ENCODE assay signal across 8 mouse cellular contexts in genomic region chr11:116318719-116319659, GRCm38 (mm10). TPM values are rescaled to one million over a fixed set of nuclear protein-coding genes. Genes with fewer than 3 reads are reported as not detected.
DNase-seq lines count a peak whose midpoint lies in the region; ATAC-seq and TF ChIP-seq lines count a peak whose summit lies in the region.

No protein-coding gene starts in this region.

- no peak overlapping the region for H3K27ac ChIP-seq in ES-E14 (ENCODE audit: insufficient read depth, low read depth, low read length, poor library complexity, severe bottlenecking)
- no peak overlapping the region for H3K27ac ChIP-seq in forebrain, embryonic 15.5 days (replicated peaks)
- H3K27ac ChIP-seq in layer of hippocampus, adult 2 months, result peak overlapping the region; percentile 4; the same call in 1 of the 2 replicates
- H3K27ac ChIP-seq in lung, embryonic 14.5 days (ENCODE audit: low read depth), result no peak overlapping the region

- peaks cover 3 to 5% of the 10 kb centered on the region in 2 experiments; a peak in 2 of 4 replicates for H3K4me1 ChIP-seq in ES-E14 (ENCODE audit: control insufficient read depth in 2 of 2, insufficient read depth in 2 of 2, low read length in 2 of 2, poor library complexity in 1 of 2)
- peaks cover 6% of the 10 kb centered on the region for H3K4me1 ChIP-seq in forebrain, embryonic 15.5 days
- H3K4me1 ChIP-seq in lung, embryonic 14.5 days (ENCODE audit: insufficient read depth), result no peaks in the 10 kb centered on the region

- peak overlapping the region; percentile 27 to 60; a peak in 3 of 4 replicates for H3K4me3 ChIP-seq in ES-E14 (ENCODE audit: insufficient read depth in 1 of 2, low read depth in 1 of 2, low read length in 2 of 2, poor library complexity in 1 of 2, severe bottlenecking in 1 of 2)
- peak overlapping the region; percentile 40 for H3K4me3 ChIP-seq in forebrain, embryonic 15.5 days
- peak overlapping the region; percentile 49 for H3K4me3 ChIP-seq in layer of hippocampus, adult 2 months
- peak overlapping the region; percentile 41 for H3K4me3 ChIP-seq in lung, embryonic 14.5 days (ENCODE audit: low read depth, low read length)

- H3K4me2 ChIP-seq in forebrain, embryonic 15.5 days (replicated peaks), result peak overlapping the region; percentile 94
- peak overlapping the region; percentile 98 for H3K4me2 ChIP-seq in lung, embryonic 14.5 days

- no peaks in the 10 kb centered on the region for H3K36me3 ChIP-seq in ES-E14 (ENCODE audit: control insufficient read depth, insufficient read depth, low read length, poor library complexity, severe bottlenecking)
- H3K36me3 ChIP-seq in forebrain, embryonic 15.5 days, result no peaks in the 10 kb centered on the region
- H3K36me3 ChIP-seq in lung, embryonic 14.5 days (ENCODE audit: insufficient read depth), result no peaks in the 10 kb centered on the region

- ATAC-seq in forebrain, embryonic 15.5 days (replicated peaks), result peak; percentile 87
- ATAC-seq in lung, embryonic 14.5 days (ENCODE audit: insufficient read depth), result peak; percentile 89
- peak; percentile 79 for ATAC-seq in neutrophil, adult 5-6 weeks (ENCODE audit: extremely low read depth, insufficient number of reproducible peaks, low FRiP score, poor library complexity, severe bottlenecking)

- no peaks in the 10 kb centered on the region for H3K9me3 ChIP-seq in ES-E14 (ENCODE audit: control insufficient read depth, insufficient read depth, low read depth, low read length)
- H3K9me3 ChIP-seq in forebrain, embryonic 15.5 days, result no peaks in the 10 kb centered on the region
- H3K9me3 ChIP-seq in lung, embryonic 14.5 days (ENCODE audit: low read depth, low read length), result no peaks in the 10 kb centered on the region

- peak; percentile 99 for TF ChIP-seq CTCF in layer of hippocampus, adult 2 months (conservative IDR thresholded peaks at IDR 0.05)
- peak; percentile 98 for TF ChIP-seq CTCF in lung, embryonic 14.5 days (IDR thresholded peaks at IDR 0.05; ENCODE audit: low read depth)

- WGBS in forebrain, embryonic 15.5 days, result 2% methylated on average over 41 of the region's 41 CpGs
- under 1% methylated on average over 41 of the region's 41 CpGs for WGBS in lung, embryonic 14.5 days

- in situ Hi-C loops in ES-E14 (cut with MboI; ENCODE audit: low sequenced_read_pairs in 2 of 2, unreplicated experiment in 2 of 2), result loop anchor here (5.0 to 10.0 kb wide), 2 partner anchors 126 to 128 kb away; no protein-coding TSS in a partner anchor

- H3K27me3 ChIP-seq in forebrain, embryonic 15.5 days, result no peaks in the 10 kb centered on the region
- no peaks in the 10 kb centered on the region for H3K27me3 ChIP-seq in lung, embryonic 14.5 days (ENCODE audit: insufficient read depth, low read length)

- H3K9ac ChIP-seq in ES-E14 (ENCODE audit: insufficient read depth, low read depth, low read length, poor library complexity, severe bottlenecking), result peak overlapping the region; percentile 52
- H3K9ac ChIP-seq in forebrain, embryonic 15.5 days (replicated peaks), result peak overlapping the region; percentile 57
- H3K9ac ChIP-seq in lung, embryonic 14.5 days, result peak overlapping the region; percentile 67

- DNase-seq in ES-E14 (ENCODE audit: low read depth, low spot score), result peak; percentile 63
- peak; percentile 67 for DNase-seq in cerebellum, adult 11-12 months
- peak; percentile 94 for DNase-seq in heart, postnatal 4 days
- DNase-seq in layer of hippocampus, adult 2 months (ENCODE audit: low spot score in 2 of 2), result peak; percentile 64 to 94
- DNase-seq in lung, embryonic 14.5 days, result peak; percentile 92
- peak; percentile 59 to 62 for DNase-seq in thymus, adult 18-20 months

TF ChIP-seq in ES-E14, 5 proteins besides CTCF, POLR2A, EP300 and RAD21:
- TF ChIP-seq CHD2 (IDR thresholded peaks at IDR 0.05; ENCODE audit: low read depth, low read length) (no peak), MAFK (IDR thresholded peaks at IDR 0.05; ENCODE audit: insufficient read depth, low read depth, low read length) (0 out of 2 replicates have a peak, but pooled peaks have one; percentile 51), ZC3H11A (IDR thresholded peaks at IDR 0.05; ENCODE audit: borderline replicate concordance, low read depth, low read length) (peak; percentile 90)
TF ChIP-seq in ES-E14: peak in this region for 2.

RNA-seq across cellular contexts. Expression of gene Exoc7, which starts 12.0 kb away (rescaled TPM):
- 25.5 and 26.4 TPM in 2 replicates for total RNA-seq in ES-E14 (2012; rRNA removed)
- polyA plus RNA-seq in forebrain, embryonic 15.5 days (2015; fragmentation: Nextera tagmentation; extraction: Ambion mirVana), result 109 and 114 TPM in 2 replicates
- total RNA-seq in heart, postnatal 4 days (2021), result 10 to 100 TPM; 54.0 to 62.6 TPM
- 10 to 100 TPM; 83.2 to 94.8 TPM for total RNA-seq in layer of hippocampus, adult 2 months (2021)
- polyA plus RNA-seq in lung, embryonic 14.5 days (2014; fragmentation: Nextera tagmentation; extraction: Ambion mirVana), result 63.7 and 68.4 TPM in 2 replicates
- total RNA-seq in neutrophil, adult 5-6 weeks (2017), result 30.4 and 46.9 TPM in 2 replicates

RNA-seq across cellular contexts. Expression of gene Foxj1, which starts 16.2 kb away (rescaled TPM):
- 0.67 and 1.2 TPM in 2 replicates for total RNA-seq in ES-E14 (2012; rRNA removed)
- 9.5 and 14.7 TPM in 2 replicates for polyA plus RNA-seq in forebrain, embryonic 15.5 days (2015; fragmentation: Nextera tagmentation; extraction: Ambion mirVana)
- total RNA-seq in heart, postnatal 4 days (2021), result under 1 TPM in 1 of 2 experiments, not detected in 1; 0.23 TPM
- total RNA-seq in layer of hippocampus, adult 2 months (2021), result 1 to 10 TPM; 4.3 to 5.9 TPM
- 1.3 and 2.1 TPM in 2 replicates for polyA plus RNA-seq in lung, embryonic 14.5 days (2014; fragmentation: Nextera tagmentation; extraction: Ambion mirVana)
- total RNA-seq in neutrophil, adult 5-6 weeks (2017), result 0.25 TPM in 1 of 2 replicates, not detected in the other

RNA-seq across cellular contexts. Expression of gene Galr2, which starts 38.2 kb away (rescaled TPM):
- 1.8 and 3.3 TPM in 2 replicates for total RNA-seq in ES-E14 (2012; rRNA removed)
- polyA plus RNA-seq in forebrain, embryonic 15.5 days (2015; fragmentation: Nextera tagmentation; extraction: Ambion mirVana), result 0.29 TPM in 1 of 2 replicates, not detected in the other
- total RNA-seq in heart, postnatal 4 days (2021), result not detected
- not detected for total RNA-seq in layer of hippocampus, adult 2 months (2021)
- polyA plus RNA-seq in lung, embryonic 14.5 days (2014; fragmentation: Nextera tagmentation; extraction: Ambion mirVana), result 0.11 TPM in 1 of 2 replicates, not detected in the other
- total RNA-seq in neutrophil, adult 5-6 weeks (2017), result not detected in 2 replicates

RNA-seq across cellular contexts. Expression of gene Srp68, which starts 45.0 kb away (rescaled TPM):
- total RNA-seq in ES-E14 (2012; rRNA removed), result 33.4 and 38.2 TPM in 2 replicates
- polyA plus RNA-seq in forebrain, embryonic 15.5 days (2015; fragmentation: Nextera tagmentation; extraction: Ambion mirVana), result 68.9 and 71.5 TPM in 2 replicates
- total RNA-seq in heart, postnatal 4 days (2021), result 10 to 100 TPM; 60.5 to 61.7 TPM
- 10 to 100 TPM; 63.7 to 64.1 TPM for total RNA-seq in layer of hippocampus, adult 2 months (2021)
- polyA plus RNA-seq in lung, embryonic 14.5 days (2014; fragmentation: Nextera tagmentation; extraction: Ambion mirVana), result 85.7 and 89.8 TPM in 2 replicates
- 18.4 and 21.6 TPM in 2 replicates for total RNA-seq in neutrophil, adult 5-6 weeks (2017)
